Mouse (Mus musculus) testis, postnatal 14 days (tissue): ENCODE measurements at regions not wholly inside any gene's neighbourhood (a gene's known extent, or its start where the extent isn't known, plus 50 kb on each side); places are given as distances from the start of the nearest gene placed in this dataset.

Experiments
- DNase-seq: peaks from one replicate; pipeline ENCODE4 v3.0.0; 2021; ENCODE audit warnings: low spot score

DNA sequence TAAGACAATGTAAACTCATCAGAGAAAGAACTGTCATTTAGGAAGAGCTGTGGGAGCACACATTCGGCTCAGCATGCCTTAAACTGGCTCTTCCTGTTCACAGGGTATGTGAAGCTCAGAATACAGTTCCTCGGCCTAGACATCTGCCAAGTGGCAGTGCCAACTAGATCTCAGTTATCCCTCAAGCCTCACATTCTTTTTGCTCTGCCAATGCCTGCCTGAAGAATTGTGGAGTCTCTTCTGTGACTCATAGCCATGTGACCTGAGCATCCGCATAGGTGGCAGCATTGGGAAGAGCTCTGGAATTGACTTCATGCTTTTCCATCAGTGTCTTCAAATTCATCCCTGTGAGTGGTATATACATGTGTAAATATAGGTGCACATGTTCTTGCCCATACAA lies 59.7 kb downstream of the Prlhr start:
- no peak for DNase-seq

DNA sequence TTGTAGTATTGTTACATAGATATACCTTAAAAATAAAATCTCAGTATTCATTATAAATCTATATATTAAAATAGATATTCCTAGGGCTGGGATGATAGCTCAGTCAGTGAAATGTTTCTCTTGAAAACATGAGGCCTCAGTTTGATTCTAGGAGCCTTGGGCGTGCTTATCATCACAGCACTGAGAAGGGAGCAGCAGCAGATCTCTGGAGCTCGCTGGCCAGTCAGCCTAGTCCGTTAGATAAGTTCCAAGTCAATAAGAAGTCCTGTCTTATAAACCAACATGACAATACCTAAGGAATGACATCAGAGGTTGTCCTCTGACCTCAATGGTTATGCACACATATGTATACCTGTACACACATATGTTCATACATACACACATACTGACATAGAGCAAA lies 68.7 kb downstream of the Prlhr start:
- DNase-seq = no peak

DNA sequence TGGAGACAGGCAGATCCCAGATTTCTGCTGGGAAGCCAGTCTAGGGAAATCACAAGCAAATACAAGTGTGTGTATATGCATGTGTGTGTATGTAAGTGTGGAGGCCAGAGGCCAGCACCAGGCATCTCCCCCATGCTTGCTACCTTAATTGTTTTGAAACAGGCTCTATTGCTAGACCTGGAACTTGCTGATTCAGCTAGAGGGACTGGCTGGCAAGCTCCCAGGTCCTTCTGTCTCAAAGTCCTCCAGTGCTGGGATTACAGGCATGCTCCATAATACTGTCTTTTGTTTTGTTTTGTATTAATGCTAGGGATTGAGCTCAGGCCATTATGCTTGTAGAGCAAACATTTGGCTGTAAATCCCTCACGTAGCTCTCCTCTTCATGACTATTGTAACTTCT lies 70.4 kb downstream of the Prlhr start:
- DNase-seq = no peak

DNA sequence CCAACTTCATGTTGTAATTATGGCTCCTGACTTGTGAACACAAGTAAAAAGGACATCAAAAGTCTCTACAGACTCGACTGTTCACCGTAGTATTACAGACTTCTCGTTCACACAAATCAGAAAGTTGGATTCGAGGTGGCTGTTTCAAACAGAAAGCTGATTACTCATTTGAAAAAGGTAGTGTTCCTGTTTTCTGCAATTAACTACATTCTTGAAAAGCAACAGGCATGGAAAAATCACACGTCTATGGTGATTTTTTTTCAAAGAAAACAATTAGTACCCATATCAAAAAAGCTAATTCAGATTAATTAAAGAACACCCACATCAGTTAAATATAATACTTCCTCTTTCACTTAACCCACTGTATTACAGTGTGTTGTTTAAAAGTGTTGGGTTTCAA lies 71.5 kb downstream of the Prlhr start:
- no peak for DNase-seq

- DNase-seq = no peak
These were observed 81.4 kb downstream of the Prlhr start for GRCm38 (mm10) chr19:60386563-60387241.

DNA sequence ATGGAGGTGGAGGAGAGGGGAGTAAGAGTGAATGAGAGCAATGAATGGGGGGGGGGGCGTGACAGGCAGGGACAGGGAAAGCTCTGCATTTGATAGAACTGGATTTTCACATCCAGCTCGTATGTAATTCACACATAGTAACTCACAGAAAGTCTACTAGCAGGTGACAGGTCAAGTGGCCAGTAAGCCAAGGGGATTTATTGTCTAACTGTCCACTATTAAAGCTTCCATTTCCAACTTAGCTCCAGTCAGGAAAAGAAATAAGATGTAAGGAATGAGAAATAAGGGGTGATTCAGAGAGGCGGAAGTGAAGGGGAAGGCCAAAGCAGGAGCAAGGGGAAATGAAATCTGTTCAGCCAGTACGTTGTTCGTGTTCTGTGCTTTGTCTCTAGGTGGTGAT lies 83.4 kb downstream of the Prlhr start:
- no peak for DNase-seq

DNA sequence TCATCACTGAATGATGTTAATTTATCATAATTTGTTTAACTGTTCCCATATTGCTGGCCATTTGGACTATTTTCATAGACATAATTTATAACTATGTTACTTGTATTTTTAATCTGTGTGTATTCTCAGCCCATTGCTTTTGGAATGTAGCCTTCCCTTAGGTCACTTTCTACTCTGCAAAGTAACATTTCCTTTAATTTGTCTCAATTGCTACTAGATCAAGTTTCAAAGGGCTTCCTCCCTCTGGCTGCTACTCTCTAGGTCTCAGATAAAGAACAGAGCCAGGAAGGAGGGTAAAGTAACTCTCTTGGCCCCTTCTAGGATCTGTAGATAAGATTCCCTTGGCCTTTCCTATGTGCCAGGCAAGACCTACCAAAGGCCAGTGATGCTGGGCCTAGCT lies 85.4 kb downstream of the Prlhr start:
- no peak for DNase-seq

DNA sequence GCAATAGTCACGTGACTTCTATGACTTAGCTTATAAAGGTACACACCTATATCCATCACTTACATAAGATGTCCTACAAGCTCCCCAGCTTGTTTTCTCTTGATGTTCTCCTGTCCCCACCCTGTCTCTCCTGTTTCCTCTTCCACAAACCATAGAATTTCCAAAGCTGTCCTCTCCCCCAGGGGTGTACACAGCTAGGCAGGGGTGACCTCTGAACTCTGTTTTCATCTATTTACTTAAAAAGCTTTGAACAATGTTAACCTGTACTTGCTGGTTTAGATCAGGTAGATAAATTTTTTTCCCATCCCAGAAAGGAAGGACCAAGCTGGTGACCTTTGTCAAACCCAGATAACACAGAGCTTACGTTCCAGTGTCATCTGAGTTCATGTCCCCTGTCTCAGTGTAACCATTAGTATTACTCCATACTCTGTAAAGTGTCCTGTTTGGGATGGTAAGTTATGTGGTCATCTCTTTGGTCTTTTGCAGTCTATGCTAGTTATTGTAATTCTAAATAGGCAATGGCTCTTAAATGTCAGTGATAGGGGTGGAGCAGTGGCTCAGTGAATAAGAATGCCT lies 89.0 kb downstream of the Prlhr start:
- no peak for DNase-seq

DNA sequence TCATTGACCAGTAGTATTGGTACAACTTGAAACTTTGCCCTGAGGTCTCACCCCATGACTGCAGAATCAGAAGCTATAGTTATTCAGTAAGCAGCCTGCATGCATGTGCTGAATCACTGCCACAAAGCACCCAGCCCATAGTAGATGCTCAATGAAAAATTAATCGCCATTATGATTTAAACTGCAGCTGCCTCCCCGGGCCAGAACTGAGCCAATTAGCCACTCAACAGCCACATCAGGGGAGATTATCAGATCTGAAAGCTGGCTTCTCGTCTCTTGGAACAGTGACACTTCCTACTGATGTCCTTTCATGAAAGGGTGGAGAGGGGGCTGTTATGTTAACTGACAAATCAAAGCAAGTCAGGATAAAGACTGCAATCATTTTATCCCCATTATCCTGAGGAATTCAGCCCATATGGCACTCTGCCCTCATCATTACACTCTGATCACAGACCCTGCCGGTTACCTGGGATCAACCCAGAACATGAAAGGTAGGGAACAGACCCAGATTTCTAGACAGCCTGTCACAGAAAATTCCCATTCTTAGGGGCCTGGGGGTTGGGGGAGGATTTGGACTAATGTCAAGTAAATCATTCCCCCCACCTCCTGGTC lies 104.0 kb downstream of the Prlhr start:
- no peak for DNase-seq

DNA sequence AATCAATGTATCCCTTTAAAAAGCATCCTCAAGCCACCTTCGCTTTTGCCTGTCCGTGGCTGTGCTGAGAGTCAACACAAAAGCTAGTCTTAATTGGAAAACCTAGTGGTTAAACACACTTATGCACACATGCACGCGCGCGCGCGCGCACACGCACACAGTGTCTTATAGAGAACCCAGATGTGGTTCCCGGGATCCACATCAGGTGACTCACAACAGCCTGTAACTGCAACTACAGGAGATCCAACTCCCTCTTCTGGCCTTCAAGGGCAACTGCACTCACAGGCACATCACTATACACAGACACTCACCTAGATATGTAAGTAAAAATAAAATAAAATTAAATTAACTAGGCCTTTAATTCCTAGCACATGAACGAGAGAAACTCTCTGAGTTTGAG lies 118.4 kb upstream of the Fam204a start:
- DNase-seq = no peak

GRCm38 (mm10) chr19:60341485-60341884 lies 115.0 kb upstream of the Fam204a start:
- peak; percentile 58 for DNase-seq

- DNase-seq = peak; percentile 18
These were observed 113.7 kb upstream of the Fam204a start for GRCm38 (mm10) chr19:60340234-60340633.

- no peak for DNase-seq
These were observed 108.0 kb upstream of the Fam204a start for GRCm38 (mm10) chr19:60334521-60334920.

- no peak for DNase-seq
These were observed 101.8 kb upstream of the Fam204a start for GRCm38 (mm10) chr19:60328295-60328694.

DNA sequence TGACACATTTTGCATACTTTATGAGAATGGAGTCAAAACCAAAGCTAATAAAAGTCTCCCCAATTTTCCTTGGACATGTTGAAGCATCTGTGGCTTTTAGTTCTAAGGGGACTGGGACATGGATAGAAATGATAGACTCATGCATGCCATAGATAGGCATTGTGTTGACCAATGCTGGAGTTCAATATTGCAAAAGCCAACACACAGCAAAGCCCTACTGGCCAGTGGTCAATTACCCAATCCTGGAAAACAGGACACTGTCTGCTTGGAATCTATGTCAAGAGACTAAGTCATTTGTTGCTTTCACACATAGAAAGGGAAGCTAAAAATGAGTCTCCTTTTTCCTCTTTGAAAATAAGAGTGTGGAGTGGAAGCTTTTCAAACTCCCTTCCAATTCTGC lies 99.1 kb upstream of the Fam204a start:
- DNase-seq = no peak

DNA sequence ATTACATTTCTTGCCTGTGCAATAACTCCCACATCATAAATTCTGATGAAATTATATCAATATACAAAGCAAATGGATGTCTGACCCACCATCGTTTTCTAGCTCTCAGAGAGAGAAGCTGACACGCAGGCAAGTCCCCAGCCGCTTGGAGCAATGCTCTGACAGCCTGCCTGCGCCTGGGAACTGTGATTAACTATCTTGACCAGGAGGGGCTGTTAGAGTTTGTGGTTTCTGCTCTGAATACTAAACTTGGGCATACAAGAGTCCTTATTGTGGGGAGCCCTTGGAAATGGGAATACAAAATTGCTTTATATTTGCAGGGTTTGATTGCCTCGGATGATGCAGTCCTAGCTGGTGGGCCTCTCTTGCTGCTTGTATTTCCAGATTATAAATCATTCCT lies 98.6 kb upstream of the Fam204a start:
- DNase-seq = no peak

GRCm38 (mm10) chr19:60310591-60310990 lies 84.1 kb upstream of the Fam204a start:
- DNase-seq = peak; percentile 13

- DNase-seq = no peak
These were observed 75.9 kb upstream of the Fam204a start for GRCm38 (mm10) chr19:60302371-60302770.

GRCm38 (mm10) chr19:60300891-60301290 lies 74.4 kb upstream of the Fam204a start:
- no peak for DNase-seq

DNA sequence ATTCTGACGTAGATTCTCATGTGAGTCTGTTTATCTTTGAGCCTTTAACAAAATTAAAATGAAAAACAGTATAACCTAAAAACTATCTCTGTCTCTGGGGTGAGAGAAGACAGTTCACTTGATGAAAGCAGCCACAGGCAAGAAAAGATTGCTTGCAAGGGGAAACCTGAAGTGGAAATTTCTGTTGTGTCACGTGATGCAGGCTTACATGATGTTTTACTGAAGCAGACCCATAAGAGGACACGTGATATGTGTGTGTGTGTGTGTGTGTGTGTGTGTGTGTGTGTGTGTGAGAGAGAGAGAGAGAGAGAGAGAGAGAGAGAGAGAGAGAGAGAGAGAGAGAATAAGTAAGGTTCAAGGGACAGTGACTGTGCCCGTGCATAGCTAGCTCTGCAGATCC lies 63.7 kb upstream of the Fam204a start:
- DNase-seq = no peak

- DNase-seq = no peak
These were observed 60.4 kb upstream of the Fam204a start for GRCm38 (mm10) chr19:60286810-60287396.

DNA sequence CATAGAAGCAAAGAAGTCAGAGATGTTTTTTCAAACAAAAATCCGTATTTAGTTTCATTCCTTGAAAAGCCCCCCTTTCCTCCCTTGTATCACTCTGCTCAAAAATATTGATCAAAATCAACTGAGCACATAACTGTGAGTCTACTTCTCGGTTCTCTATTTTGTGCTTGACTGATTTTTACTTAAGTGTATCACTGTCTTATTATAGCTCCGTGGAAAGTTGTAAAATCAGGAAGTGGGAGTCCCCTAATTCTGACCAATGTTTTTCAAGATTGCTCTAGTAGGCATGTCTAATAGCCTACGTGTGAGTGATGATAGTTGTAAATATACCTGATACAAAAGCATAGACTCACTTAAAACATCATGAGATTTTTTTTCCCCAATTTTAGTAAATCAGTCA lies 58.4 kb upstream of the Fam204a start:
- no peak for DNase-seq
